Mouse (Mus musculus): ENCODE data around the gene Gm10772.
"Not testable (repeated sequence)": the region's sequence is repeated elsewhere in the genome, so short reads cannot be mapped to it uniquely, and the experiment has no call there.

Gene Gm10772

GRCm38 (mm10) chr13:66227473-66227872 lies at the start of gene Gm10772:
Gene Gm10772 (minus strand): TSS chr13:66227573.
- not testable (repeated sequence) for DNase-seq (ENCODE audit: low read depth, low spot score)

GRCm38 (mm10) chr13:66263914-66264313 lies 36.5 kb upstream of the Gm10772 start:
- not testable (repeated sequence) for DNase-seq (ENCODE audit: low read depth, low spot score)

DNA sequence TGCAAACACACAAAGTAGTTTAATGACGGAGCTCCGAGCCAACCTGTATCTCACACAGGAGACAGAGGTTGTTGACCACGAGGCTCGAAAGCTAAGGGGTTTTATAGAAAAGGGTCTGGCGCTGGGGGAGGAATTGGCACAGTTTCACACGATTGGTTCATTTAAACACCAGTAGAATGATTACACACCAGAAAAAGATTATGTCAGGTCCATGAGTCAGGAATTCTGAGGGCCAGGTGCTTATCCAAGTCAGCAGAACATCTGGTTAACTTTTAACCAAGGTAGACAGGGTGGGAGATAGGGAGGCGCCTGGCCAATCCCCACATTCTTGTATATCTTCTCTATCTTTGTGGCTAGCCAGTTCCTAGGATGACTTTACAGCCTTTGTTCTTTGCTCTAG lies 35.8 kb upstream of the Gm10772 start:
- not testable (repeated sequence) for DNase-seq (ENCODE audit: low read depth, low spot score)

GRCm38 (mm10) chr13:66214349-66214748 lies 13.0 kb downstream of the Gm10772 start:
- DNase-seq (ENCODE audit: low read depth, low spot score): no peak

GRCm38 (mm10) chr13:66213811-66214210 lies 13.6 kb downstream of the Gm10772 start:
- not testable (repeated sequence) for DNase-seq (ENCODE audit: low read depth, low spot score)

GRCm38 (mm10) chr13:66179172-66179571 lies 48.2 kb downstream of the Gm10772 start:
- not testable (repeated sequence) for DNase-seq (ENCODE audit: low read depth, low spot score)

All from c-Kit-negative CD71-positive TER-119-positive erythroid progenitor cells, embryonic 14.5 days (primary cell).